Mouse (Mus musculus) forebrain, embryonic 10.5 days (tissue): Measurements from ENCODE around the gene Taok3. TPM values are rescaled to one million over a fixed set of nuclear protein-coding genes. Genes with fewer than 3 reads are reported as not detected.

Experiments used
- DNase-seq: peaks from one replicate; pipeline ENCODE4 v3.0.0-alpha.2; 2017; ENCODE audit warnings: low spot score; ENCODE audit errors: extremely low spot score
- H3K27ac ChIP-seq: fragments of 300-500 bp; sonication (generic); 2 replicates; pipeline ENCODE4 v1.5.1; 2016; ENCODE audit warnings: mild to moderate bottlenecking
- H3K27me3 ChIP-seq: fragments of 300-500 bp; sonication (generic); 2 replicates; pipeline ENCODE4 v1.6.1; 2016; ENCODE audit warnings: mild to moderate bottlenecking; ENCODE audit not compliant: poor library complexity, severe bottlenecking
- H3K36me3 ChIP-seq: fragments of 300-500 bp; sonication (generic); replicated peaks from 2 replicates; pipeline ENCODE4 v1.6.1; 2016; ENCODE audit warnings: mild to moderate bottlenecking, moderate library complexity
- H3K4me1 ChIP-seq: fragments of 300-500 bp; sonication (generic); 2 replicates; pipeline ENCODE4 v1.6.1; 2016
- H3K4me3 ChIP-seq: fragments of 300-500 bp; sonication (generic); 2 replicates; pipeline ENCODE4 v1.5.1; 2016; ENCODE audit warnings: mild to moderate bottlenecking, moderate library complexity
- H3K9me3 ChIP-seq: fragments of 300-500 bp; sonication (generic); 2 replicates; pipeline ENCODE4 v1.6.1; 2016; ENCODE audit warnings: mild to moderate bottlenecking, moderate library complexity
- WGBS: fragments of 180-500 bp; shearing (Covaris S2); methylation state at CpG from one replicate; pipeline ENCODE4 v1.1.7; 2016; 5-methylcytosine and 5-hydroxymethylcytosine counted together
- polyA plus RNA-seq: library from polyadenylated mRNA; unstranded; fragments of >200 nt; fragmentation: Nextera tagmentation; extraction: Ambion mirVana; gene quantifications from 2 replicates; pipeline ENCODE4 v1.2.1, GENCODE M21; 2016

Taok3 gene
- polyA plus RNA-seq, 1 experiment from 2014 or later = 9.3 TPM

GRCm38 (mm10) chr5:117178079-117178478 lies 58.1 kb downstream of the Taok3 start:
- Histone ChIP-seq H3K27ac (no peak overlapping the region), H3K4me1 (peaks cover 10% of the 10 kb centered on the region), H3K4me3 (no peak overlapping the region), H3K9me3 (no peaks in the 10 kb centered on the region), H3K36me3 (no peaks in the 10 kb centered on the region), H3K27me3 (no peaks in the 10 kb centered on the region)
- WGBS = 65% methylated on average over 6 of the region's 6 CpGs
- DNase-seq = no peak

GRCm38 (mm10) chr5:117178486-117178885 lies 58.6 kb downstream of the Taok3 start:
- no peak for DNase-seq
- H3K4me3 ChIP-seq = no peak overlapping the region
- 76% methylated on average over 6 of the region's 6 CpGs for WGBS
- no peaks in the 10 kb centered on the region for H3K9me3 ChIP-seq
- H3K36me3 ChIP-seq = no peaks in the 10 kb centered on the region
- H3K27me3 ChIP-seq = no peaks in the 10 kb centered on the region
- no peak overlapping the region for H3K27ac ChIP-seq
- H3K4me1 ChIP-seq = peaks cover 10% of the 10 kb centered on the region

- Histone ChIP-seq H3K36me3 (peaks cover 12% of the 10 kb centered on the region), H3K4me1 (peaks cover 10% of the 10 kb centered on the region), H3K4me3 (no peak overlapping the region), H3K27me3 (no peaks in the 10 kb centered on the region), H3K9me3 (peaks cover 9% of the 10 kb centered on the region; the same call in 1 of the 2 replicates), H3K27ac (no peak overlapping the region)
- 89% methylated on average over 5 of the region's 5 CpGs for WGBS
- no peak for DNase-seq
These were observed 62.0 kb downstream of the Taok3 start for GRCm38 (mm10) chr5:117181921-117182320.

DNA sequence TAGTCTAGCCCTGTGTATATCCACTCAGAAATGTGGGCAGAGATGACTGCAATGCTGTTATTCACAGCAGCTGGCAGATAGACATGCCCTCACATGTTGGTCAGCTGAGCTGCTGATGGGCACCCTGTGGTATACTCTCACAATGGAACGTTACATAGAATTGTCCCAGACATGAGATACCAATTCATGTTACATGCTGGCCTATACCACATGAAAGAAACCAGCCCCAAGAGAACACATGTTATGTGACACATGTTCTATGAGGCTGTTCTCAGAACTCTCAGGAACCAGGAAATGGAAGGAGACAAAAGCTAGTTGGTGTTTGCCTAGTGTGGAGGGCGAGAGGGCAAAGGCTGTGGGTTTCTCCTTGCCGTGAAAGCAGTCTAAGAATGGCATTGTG lies 62.5 kb downstream of the Taok3 start:
- DNase-seq = no peak
- no peak overlapping the region for H3K4me3 ChIP-seq
- WGBS = 89% methylated on average over 3 of the region's 3 CpGs
- H3K27me3 ChIP-seq = no peaks in the 10 kb centered on the region
- H3K36me3 ChIP-seq = peaks cover 12% of the 10 kb centered on the region
- H3K9me3 ChIP-seq = peaks cover 9% of the 10 kb centered on the region; the same call in 1 of the 2 replicates
- H3K27ac ChIP-seq = no peak overlapping the region
- H3K4me1 ChIP-seq = peaks cover 10% of the 10 kb centered on the region

DNA sequence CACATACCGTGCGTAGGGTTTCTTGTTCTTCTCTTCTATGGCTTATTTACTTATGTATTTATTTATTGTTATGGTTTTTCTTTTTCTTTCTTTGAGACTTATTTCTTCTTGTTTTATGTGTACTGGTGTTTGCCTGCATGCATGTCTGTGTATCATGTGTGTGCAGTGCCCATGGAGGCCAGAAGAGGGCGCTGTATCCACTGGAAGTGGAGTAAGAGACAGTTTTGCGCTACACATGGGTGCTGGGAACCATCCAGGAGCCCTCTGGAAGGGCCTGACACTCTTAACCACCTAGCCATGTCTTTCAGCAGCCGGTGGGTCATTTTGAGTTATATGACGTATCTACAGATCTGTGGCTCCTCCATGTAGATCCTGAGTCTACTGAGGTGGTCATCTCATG lies 64.9 kb downstream of the Taok3 start:
- WGBS = 82% methylated on average over 6 of the region's 6 CpGs
- H3K4me3 ChIP-seq = no peak overlapping the region
- DNase-seq = no peak
- no peaks in the 10 kb centered on the region for H3K27me3 ChIP-seq
- H3K4me1 ChIP-seq = no peaks in the 10 kb centered on the region
- peaks cover 12% of the 10 kb centered on the region for H3K36me3 ChIP-seq
- H3K9me3 ChIP-seq = peaks cover 9% of the 10 kb centered on the region; the same call in 1 of the 2 replicates
- no peak overlapping the region for H3K27ac ChIP-seq

DNA sequence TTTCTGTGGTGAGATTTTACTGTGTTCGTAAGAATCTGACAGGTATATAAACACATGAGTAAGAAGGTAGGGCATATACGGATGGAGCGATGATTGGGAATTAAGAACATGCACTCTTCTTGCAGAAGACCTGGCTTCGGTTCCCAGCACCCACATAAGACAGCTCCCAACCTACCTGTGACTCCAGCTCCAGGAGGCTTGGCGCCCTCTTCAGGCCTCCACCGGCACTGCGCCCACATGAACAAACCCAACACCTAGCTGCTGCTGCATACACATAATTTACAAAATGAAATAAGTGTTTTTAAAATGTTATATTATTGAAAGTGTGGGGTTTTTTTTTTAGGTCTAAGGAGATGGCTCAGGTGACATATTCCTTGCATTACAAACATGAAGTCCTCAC lies 65.7 kb downstream of the Taok3 start:
- H3K27me3 ChIP-seq = no peaks in the 10 kb centered on the region
- H3K27ac ChIP-seq = no peak overlapping the region
- peaks cover 9% of the 10 kb centered on the region; the same call in 1 of the 2 replicates for H3K9me3 ChIP-seq
- no peak for DNase-seq
- H3K4me3 ChIP-seq = no peak overlapping the region
- no peaks in the 10 kb centered on the region for H3K4me1 ChIP-seq
- H3K36me3 ChIP-seq = peaks cover 12% of the 10 kb centered on the region
- WGBS = 88% methylated on average over 7 of the region's 7 CpGs

DNA sequence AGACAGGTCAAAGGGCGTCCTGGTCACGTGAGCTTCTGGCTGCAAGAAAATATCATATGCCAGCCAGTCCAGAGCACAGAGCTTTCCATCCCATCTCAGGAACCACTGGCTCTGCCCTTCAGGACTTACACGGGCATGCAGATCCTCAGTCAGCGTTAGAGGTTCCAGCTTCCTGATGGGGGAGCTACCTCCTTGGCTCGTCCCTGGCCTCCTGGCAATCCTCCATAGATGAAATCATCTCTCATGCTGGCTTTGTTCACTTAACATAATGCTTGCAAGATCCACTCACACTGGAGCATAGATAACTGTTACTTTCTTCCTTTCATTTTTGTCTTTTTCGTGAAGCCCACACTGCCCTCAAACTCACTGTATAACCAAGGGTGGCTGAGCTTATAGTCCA lies 72.1 kb downstream of the Taok3 start:
- H3K4me3 ChIP-seq = no peak overlapping the region
- WGBS = 86% methylated on average over 6 of the region's 6 CpGs

DNA sequence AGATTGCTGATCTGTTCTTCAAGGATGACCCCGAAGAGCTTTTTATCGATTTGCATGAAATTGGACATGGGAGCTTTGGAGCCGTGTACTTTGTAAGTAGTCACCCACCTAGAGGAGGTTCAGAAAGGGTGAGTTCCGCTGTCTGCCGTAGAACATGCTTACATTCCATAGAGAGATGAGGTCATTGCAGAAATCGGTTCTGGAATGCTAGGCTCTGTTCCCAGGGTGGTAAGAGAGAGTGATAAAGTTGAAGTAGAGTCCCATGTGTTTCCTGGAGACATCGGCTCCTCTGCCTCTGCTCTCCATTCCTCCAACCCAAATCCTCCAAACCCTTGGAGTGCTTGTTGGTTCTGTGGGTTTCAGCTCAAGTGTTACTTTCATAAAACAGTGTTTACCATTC lies 73.8 kb downstream of the Taok3 start:
- WGBS = 91% methylated on average over 7 of the region's 7 CpGs
- DNase-seq = no peak
- H3K36me3 ChIP-seq = peaks cover 4% of the 10 kb centered on the region
- H3K9me3 ChIP-seq = peaks cover 3% of the 10 kb centered on the region; the same call in 1 of the 2 replicates
- no peaks in the 10 kb centered on the region for H3K27me3 ChIP-seq
- no peak overlapping the region for H3K4me3 ChIP-seq
- no peaks in the 10 kb centered on the region for H3K4me1 ChIP-seq
- H3K27ac ChIP-seq = no peak overlapping the region

More for the DNA sequence above, 72.1 kb downstream of the Taok3 start:
- no peak for DNase-seq
- Histone ChIP-seq H3K4me1 (no peaks in the 10 kb centered on the region), H3K27me3 (no peaks in the 10 kb centered on the region), H3K36me3 (no peaks in the 10 kb centered on the region), H3K9me3 (no peaks in the 10 kb centered on the region), H3K27ac (no peak overlapping the region)

- DNase-seq = no peak
- 87% methylated on average over 5 of the region's 5 CpGs for WGBS
These were observed 74.7 kb downstream of the Taok3 start for GRCm38 (mm10) chr5:117194672-117195071.

DNA sequence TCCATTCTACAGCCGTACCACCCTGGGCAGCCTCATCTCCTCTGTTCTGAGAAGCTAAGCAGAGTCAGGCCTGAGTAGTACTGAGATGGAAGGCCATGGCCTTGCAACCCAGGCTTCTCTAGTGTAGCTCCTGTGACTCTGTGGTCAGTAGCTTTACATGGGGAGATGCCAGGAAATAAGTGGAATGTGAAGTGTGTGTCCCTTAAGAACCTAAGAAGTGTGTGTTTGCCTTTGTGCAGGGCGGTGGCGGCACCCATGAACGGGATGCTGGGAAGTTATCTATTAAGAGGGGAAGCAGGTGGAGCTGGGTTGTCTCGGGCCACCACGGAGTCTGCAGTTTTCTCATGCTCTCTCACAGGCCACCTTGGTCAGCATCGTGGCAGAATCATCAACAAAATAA lies 76.6 kb downstream of the Taok3 start:
- 95% methylated on average over 7 of the region's 7 CpGs for WGBS
- no peak overlapping the region for H3K27ac ChIP-seq
- peaks cover 8% of the 10 kb centered on the region for H3K36me3 ChIP-seq
- no peak for DNase-seq
- H3K4me1 ChIP-seq = no peaks in the 10 kb centered on the region
- no peak overlapping the region for H3K4me3 ChIP-seq
- peaks cover 3% of the 10 kb centered on the region; the same call in 1 of the 2 replicates for H3K9me3 ChIP-seq
- H3K27me3 ChIP-seq = no peaks in the 10 kb centered on the region

More at GRCm38 (mm10) chr5:117194672-117195071, 74.7 kb downstream of the Taok3 start:
- Histone ChIP-seq H3K4me3 (no peak overlapping the region), H3K4me1 (no peaks in the 10 kb centered on the region), H3K36me3 (peaks cover 8% of the 10 kb centered on the region), H3K27ac (no peak overlapping the region), H3K9me3 (peaks cover 3% of the 10 kb centered on the region; the same call in 1 of the 2 replicates), H3K27me3 (no peaks in the 10 kb centered on the region)

DNA sequence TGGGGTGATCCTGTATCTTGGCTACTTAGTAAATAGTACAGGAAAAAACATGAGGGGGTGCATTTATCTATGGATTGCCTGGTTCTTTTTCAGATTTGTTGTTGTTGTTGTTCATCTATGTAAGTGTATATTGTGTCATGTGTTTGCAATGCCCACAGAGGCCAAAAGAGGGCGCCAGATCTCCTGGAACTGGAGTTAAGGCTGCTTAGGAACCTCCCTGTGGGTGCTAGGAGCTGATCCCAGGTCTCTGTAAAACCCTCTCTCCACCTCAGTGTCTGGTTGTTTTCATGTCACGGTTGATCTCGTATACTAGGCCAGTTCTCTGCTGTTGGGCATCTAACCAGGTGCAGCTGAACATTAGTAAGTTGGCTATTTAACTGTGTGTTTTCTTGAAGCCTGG lies 78.5 kb downstream of the Taok3 start:
- peaks cover 3% of the 10 kb centered on the region; the same call in 1 of the 2 replicates for H3K9me3 ChIP-seq
- H3K27me3 ChIP-seq = no peaks in the 10 kb centered on the region
- H3K36me3 ChIP-seq = peaks cover 8% of the 10 kb centered on the region
- no peaks in the 10 kb centered on the region for H3K4me1 ChIP-seq
- DNase-seq = no peak
- H3K4me3 ChIP-seq = no peak overlapping the region
- H3K27ac ChIP-seq = no peak overlapping the region
- WGBS = 77% methylated on average over 3 of the region's 3 CpGs

- Histone ChIP-seq H3K27ac (no peak overlapping the region), H3K4me3 (no peak overlapping the region), H3K9me3 (peaks cover 7% of the 10 kb centered on the region), H3K4me1 (no peaks in the 10 kb centered on the region), H3K36me3 (peaks cover 3% of the 10 kb centered on the region; the same call in 1 of the 2 replicates), H3K27me3 (no peaks in the 10 kb centered on the region)
- 90% methylated on average over 16 of the region's 16 CpGs for WGBS
- DNase-seq = no peak
These were observed 87.4 kb downstream of the Taok3 start for GRCm38 (mm10) chr5:117207286-117207685.

GRCm38 (mm10) chr5:117214016-117214415 lies 94.1 kb downstream of the Taok3 start:
- H3K4me1 ChIP-seq = no peaks in the 10 kb centered on the region
- H3K4me3 ChIP-seq = no peak overlapping the region
- H3K9me3 ChIP-seq = peaks cover 1% of the 10 kb centered on the region; the same call in 1 of the 2 replicates
- 82% methylated on average over 4 of the region's 4 CpGs for WGBS
- DNase-seq = no peak
- H3K27ac ChIP-seq = no peak overlapping the region
- no peaks in the 10 kb centered on the region for H3K27me3 ChIP-seq
- 0 out of 2 replicates have a peak, but pooled peaks cover 4% of the 10 kb centered on the region for H3K36me3 ChIP-seq

DNA sequence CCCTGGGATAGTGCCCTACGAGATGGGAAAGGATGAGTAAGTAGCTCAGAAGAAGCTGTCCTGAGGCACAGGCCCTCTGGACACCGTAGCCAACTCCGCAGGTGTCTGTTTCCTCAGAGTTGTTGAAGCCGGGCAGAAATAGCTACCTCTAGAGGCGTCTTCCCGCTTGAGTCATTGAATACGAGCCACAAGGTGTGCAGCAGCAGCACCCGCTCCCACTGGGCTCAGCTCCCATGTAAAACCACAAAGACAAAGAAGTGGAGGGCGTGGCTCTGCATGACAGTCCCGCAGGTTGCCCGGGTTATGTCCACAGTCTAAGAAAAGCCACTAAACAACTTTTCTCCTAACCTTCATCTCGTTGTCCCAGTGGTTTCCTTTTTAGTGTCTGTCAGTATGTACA lies 111.1 kb downstream of the Taok3 start:
- DNase-seq = no peak
- 65% methylated on average over 12 of the region's 12 CpGs for WGBS
- Histone ChIP-seq H3K4me1 (no peaks in the 10 kb centered on the region), H3K4me3 (no peak overlapping the region), H3K9me3 (no peaks in the 10 kb centered on the region), H3K27me3 (no peaks in the 10 kb centered on the region), H3K27ac (no peak overlapping the region), H3K36me3 (no peaks in the 10 kb centered on the region; the same call in 1 of the 2 replicates)
